Mouse (Mus musculus): ENCODE results near the gene Hmgb3. TPM values are rescaled to one million over a fixed set of nuclear protein-coding genes. Genes with fewer than 3 reads are reported as not detected.

Hmgb3 gene
- total RNA-seq (2023), result 10 to 100 TPM; 32.0 to 36.8 TPM

GRCm38 (mm10) chrX:71555415-71556114 is at the start of gene Hmgb3:
Gene Hmgb3, plus strand, starts transcription at chrX:71555918.

Other genes with a start within 250 kb of the Hmgb3 start
- 10 to 100 TPM; 15.6 to 21.2 TPM for gene Mtmr1, start 191.2 kb upstream of the Hmgb3 start, total RNA-seq (2023)
- 1 to 10 TPM; 2.2 to 4.1 TPM for gene Cd99l2, start 63.1 kb upstream of the Hmgb3 start, total RNA-seq (2023)
- not detected for gene Gpr50, start 107.7 kb downstream of the Hmgb3 start, total RNA-seq (2023)